Mouse (Mus musculus): ENCODE data around the gene Fam83g. TPM values are rescaled to one million over a fixed set of nuclear protein-coding genes. Genes with fewer than 3 reads are reported as not detected.

The Fam83g gene
- polyA plus RNA-seq, 2 experiments: 3.9 to 4.4 TPM

GRCm38 (mm10) chr11:61699933-61700332 lies 16.0 kb downstream of the Fam83g start:
- WGBS (ENCODE audit: insufficient replicate concordance): 82% methylated on average over 4 of the region's 4 CpGs
- no peak overlapping the region for H3K4me3 ChIP-seq (ENCODE audit: insufficient read depth in 1 of 2, low read depth in 2 of 2, low read length in 2 of 2)
- no peak overlapping the region for H3K9ac ChIP-seq (replicated peaks)
- no peak overlapping the region for H3K4me2 ChIP-seq (ENCODE audit: low read depth)
- no peak overlapping the region for H3K27ac ChIP-seq
- peaks cover 24% of the 10 kb centered on the region for H3K36me3 ChIP-seq (replicated peaks; ENCODE audit: control insufficient read depth, insufficient read depth, low read depth)
- no peaks in the 10 kb centered on the region for H3K9me3 ChIP-seq (ENCODE audit: control insufficient read depth, low read length)
- H3K27me3 ChIP-seq (ENCODE audit: control insufficient read depth, insufficient read depth, low read length): no peaks in the 10 kb centered on the region
- DNase-seq (ENCODE audit: low read depth in 3 of 3, low spot score in 3 of 3) (no peak), ATAC-seq (ENCODE audit: insufficient read depth) (no peak)
- TF ChIP-seq CTCF (IDR thresholded peaks at IDR 0.05; ENCODE audit: low read depth) (no peak), EP300 (IDR thresholded peaks at IDR 0.05; ENCODE audit: low read depth) (no peak)
- no peaks in the 10 kb centered on the region for H3K4me1 ChIP-seq (replicated peaks; ENCODE audit: control insufficient read depth in 2 of 2, insufficient read depth in 2 of 2, low read length in 1 of 2)

- no peak for DNase-seq (ENCODE audit: low read depth in 3 of 3, low spot score in 3 of 3)
These were observed 17.8 kb downstream of the Fam83g start for GRCm38 (mm10) chr11:61701696-61702095.

GRCm38 (mm10) chr11:61702494-61702893 lies 18.6 kb downstream of the Fam83g start:
- H3K36me3 ChIP-seq (replicated peaks; ENCODE audit: control insufficient read depth, insufficient read depth, low read depth): peaks cover 15% of the 10 kb centered on the region
- no peak for TF ChIP-seq EP300 (IDR thresholded peaks at IDR 0.05; ENCODE audit: low read depth)
- TF ChIP-seq CTCF (IDR thresholded peaks at IDR 0.05; ENCODE audit: low read depth): no peak
- H3K27me3 ChIP-seq (ENCODE audit: control insufficient read depth, insufficient read depth, low read length): no peaks in the 10 kb centered on the region
- no peak for DNase-seq (ENCODE audit: low read depth in 3 of 3, low spot score in 3 of 3)
- H3K4me3 ChIP-seq (ENCODE audit: insufficient read depth in 1 of 2, low read depth in 2 of 2, low read length in 2 of 2): no peak overlapping the region
- H3K4me1 ChIP-seq (replicated peaks; ENCODE audit: control insufficient read depth in 2 of 2, insufficient read depth in 2 of 2, low read length in 1 of 2): no peaks in the 10 kb centered on the region
- H3K9me3 ChIP-seq (ENCODE audit: control insufficient read depth, low read length): no peaks in the 10 kb centered on the region
- no peak overlapping the region for H3K9ac ChIP-seq (replicated peaks)
- WGBS (ENCODE audit: insufficient replicate concordance): 89% methylated on average over 5 of the region's 5 CpGs
- no peak overlapping the region for H3K4me2 ChIP-seq (ENCODE audit: low read depth)
- no peak for ATAC-seq (ENCODE audit: insufficient read depth)
- no peak overlapping the region for H3K27ac ChIP-seq

More at GRCm38 (mm10) chr11:61701696-61702095, 17.8 kb downstream of the Fam83g start:
- no peak for ATAC-seq (ENCODE audit: insufficient read depth)
- H3K36me3 ChIP-seq (replicated peaks; ENCODE audit: control insufficient read depth, insufficient read depth, low read depth): peaks cover 15% of the 10 kb centered on the region
- no peaks in the 10 kb centered on the region for H3K9me3 ChIP-seq (ENCODE audit: control insufficient read depth, low read length)
- H3K27ac ChIP-seq: no peak overlapping the region
- H3K4me2 ChIP-seq (ENCODE audit: low read depth): no peak overlapping the region
- H3K4me3 ChIP-seq (ENCODE audit: insufficient read depth in 1 of 2, low read depth in 2 of 2, low read length in 2 of 2): no peak overlapping the region
- TF ChIP-seq CTCF (IDR thresholded peaks at IDR 0.05; ENCODE audit: low read depth): no peak
- TF ChIP-seq EP300 (IDR thresholded peaks at IDR 0.05; ENCODE audit: low read depth): no peak
- H3K27me3 ChIP-seq (ENCODE audit: control insufficient read depth, insufficient read depth, low read length): no peaks in the 10 kb centered on the region
- WGBS (ENCODE audit: insufficient replicate concordance): 71% methylated on average over 5 of the region's 5 CpGs
- H3K9ac ChIP-seq (replicated peaks): no peak overlapping the region
- no peaks in the 10 kb centered on the region for H3K4me1 ChIP-seq (replicated peaks; ENCODE audit: control insufficient read depth in 2 of 2, insufficient read depth in 2 of 2, low read length in 1 of 2)

- Histone ChIP-seq H3K4me3 (ENCODE audit: insufficient read depth in 1 of 2, low read depth in 2 of 2, low read length in 2 of 2) (no peak overlapping the region), H3K9me3 (ENCODE audit: control insufficient read depth, low read length) (no peaks in the 10 kb centered on the region), H3K4me1 (replicated peaks; ENCODE audit: control insufficient read depth in 2 of 2, insufficient read depth in 2 of 2, low read length in 1 of 2) (no peaks in the 10 kb centered on the region), H3K36me3 (replicated peaks; ENCODE audit: control insufficient read depth, insufficient read depth, low read depth) (peaks cover 9% of the 10 kb centered on the region), H3K27ac (no peak overlapping the region), H3K27me3 (ENCODE audit: control insufficient read depth, insufficient read depth, low read length) (no peaks in the 10 kb centered on the region), H3K4me2 (ENCODE audit: low read depth) (no peak overlapping the region), H3K9ac (replicated peaks) (no peak overlapping the region)
- DNase-seq (ENCODE audit: low read depth in 3 of 3, low spot score in 3 of 3): no peak
- ATAC-seq (ENCODE audit: insufficient read depth): no peak
- no peak for TF ChIP-seq CTCF (IDR thresholded peaks at IDR 0.05; ENCODE audit: low read depth)
- no peak for TF ChIP-seq EP300 (IDR thresholded peaks at IDR 0.05; ENCODE audit: low read depth)
- 79% methylated on average over 2 of the region's 2 CpGs for WGBS (ENCODE audit: insufficient replicate concordance)
These were observed 21.7 kb downstream of the Fam83g start for GRCm38 (mm10) chr11:61705581-61705980.

GRCm38 (mm10) chr11:61706232-61706631 lies 22.3 kb downstream of the Fam83g start:
- Histone ChIP-seq H3K9ac (replicated peaks) (no peak overlapping the region), H3K4me2 (ENCODE audit: low read depth) (no peak overlapping the region), H3K27me3 (ENCODE audit: control insufficient read depth, insufficient read depth, low read length) (no peaks in the 10 kb centered on the region), H3K4me3 (ENCODE audit: insufficient read depth in 1 of 2, low read depth in 2 of 2, low read length in 2 of 2) (no peak overlapping the region), H3K4me1 (replicated peaks; ENCODE audit: control insufficient read depth in 2 of 2, insufficient read depth in 2 of 2, low read length in 1 of 2) (no peaks in the 10 kb centered on the region), H3K27ac (no peak overlapping the region), H3K9me3 (ENCODE audit: control insufficient read depth, low read length) (no peaks in the 10 kb centered on the region), H3K36me3 (replicated peaks; ENCODE audit: control insufficient read depth, insufficient read depth, low read depth) (peaks cover 9% of the 10 kb centered on the region)
- ATAC-seq (ENCODE audit: insufficient read depth) (no peak), DNase-seq (ENCODE audit: low read depth in 3 of 3, low spot score in 3 of 3) (no peak)
- 32% methylated on average over 4 of the region's 4 CpGs for WGBS (ENCODE audit: insufficient replicate concordance)
- TF ChIP-seq EP300 (IDR thresholded peaks at IDR 0.05; ENCODE audit: low read depth): no peak
- no peak for TF ChIP-seq CTCF (IDR thresholded peaks at IDR 0.05; ENCODE audit: low read depth)
